ENCODE assay signal across 2 mouse cellular contexts in the genomic region with DNA sequence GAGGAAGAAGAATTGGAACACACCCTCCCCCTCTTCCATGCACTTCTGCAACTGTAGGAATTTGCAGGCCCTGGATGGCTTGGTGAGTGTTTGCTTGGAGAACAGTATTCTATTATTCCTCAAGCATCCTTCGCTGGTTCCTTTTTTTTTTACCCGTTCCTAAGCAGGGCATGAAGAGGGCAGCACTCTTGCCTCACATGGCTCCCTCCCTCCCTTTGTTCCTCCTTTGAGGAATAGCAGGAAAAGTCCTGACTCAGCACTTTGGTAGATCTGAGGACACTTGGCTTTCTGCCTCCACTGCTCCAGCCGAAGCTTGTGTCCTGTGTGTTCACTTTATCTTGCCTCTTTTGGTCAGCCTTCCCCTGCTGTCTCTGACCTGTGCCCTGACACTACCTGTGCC.
TF ChIP-seq lines count a peak whose summit lies in the region.

No protein-coding gene starts in this region.

TF ChIP-seq in CH12.LX, 34 proteins besides CTCF, POLR2A, EP300 and RAD21 (continued from another document):
- TF ChIP-seq USF2 (conservative IDR thresholded peaks at IDR 0.05; ENCODE audit: low read depth, low read length) (no peak), MEF2A (IDR thresholded peaks at IDR 0.05; ENCODE audit: borderline replicate concordance, low read depth, low read length) (no peak)

TF ChIP-seq in MEL, 35 proteins besides CTCF, POLR2A, EP300 and RAD21 (continued from another document):
- TF ChIP-seq TCF12 (IDR thresholded peaks at IDR 0.05; ENCODE audit: low read depth, low read length) (no peak), MAFK (IDR thresholded peaks at IDR 0.05; ENCODE audit: borderline replicate concordance, low read depth, low read length) (0 out of 2 replicates have a peak, but pooled peaks have one; percentile 35)
